Mouse (Mus musculus) layer of hippocampus, adult 9-11 months (tissue): ENCODE data around the gene Ttc39b.

Experiments used
- DNase-seq: peaks from one replicate; pipeline ENCODE4 v3.0.0; 2022

Ttc39b gene

GRCm38 (mm10) chr4:83323910-83324684 is at the start of gene Ttc39b:
TSS of gene Ttc39b (minus strand) at chr4:83324255.
- peak; percentile 97 for DNase-seq

DNA sequence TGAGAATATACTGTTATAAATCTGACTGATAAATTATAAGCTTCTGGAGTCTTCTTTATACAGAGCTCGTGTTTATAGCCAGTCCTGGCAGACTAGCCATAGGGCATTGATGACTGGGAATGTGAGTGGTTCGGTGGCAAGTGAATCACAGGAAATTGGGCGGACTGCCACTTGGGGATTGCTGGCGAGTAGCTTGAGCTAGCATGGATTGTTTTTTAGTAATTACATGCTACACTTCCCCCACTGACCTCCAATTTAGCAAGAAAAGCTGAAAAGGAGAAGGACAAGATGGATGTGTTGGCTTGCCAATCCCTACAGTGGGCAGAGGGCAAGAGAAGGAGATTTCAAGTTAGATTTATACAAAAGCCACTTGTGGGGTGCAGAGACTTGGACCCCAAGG is 49.3 kb upstream of the Ttc39b start:
- no peak for DNase-seq

DNA sequence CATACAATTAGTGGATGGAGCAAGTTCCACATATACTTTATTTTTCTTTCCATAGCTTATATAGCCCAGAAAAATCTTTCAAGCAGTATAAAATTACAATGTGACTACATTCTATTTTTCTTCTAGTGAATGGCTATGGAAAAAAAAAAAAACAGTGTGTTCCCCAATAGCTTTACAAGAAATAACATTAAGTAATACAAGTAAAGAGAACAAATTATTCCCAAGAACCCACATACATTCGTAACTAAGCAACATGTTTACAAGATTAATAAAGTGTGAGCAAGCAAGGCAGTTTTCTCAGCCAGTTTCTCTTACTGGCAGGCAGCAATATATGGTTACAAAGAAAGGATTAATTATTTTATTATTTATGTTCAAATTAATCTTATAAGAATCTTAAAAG is 33.7 kb upstream of the Ttc39b start:
- no peak for DNase-seq

DNA sequence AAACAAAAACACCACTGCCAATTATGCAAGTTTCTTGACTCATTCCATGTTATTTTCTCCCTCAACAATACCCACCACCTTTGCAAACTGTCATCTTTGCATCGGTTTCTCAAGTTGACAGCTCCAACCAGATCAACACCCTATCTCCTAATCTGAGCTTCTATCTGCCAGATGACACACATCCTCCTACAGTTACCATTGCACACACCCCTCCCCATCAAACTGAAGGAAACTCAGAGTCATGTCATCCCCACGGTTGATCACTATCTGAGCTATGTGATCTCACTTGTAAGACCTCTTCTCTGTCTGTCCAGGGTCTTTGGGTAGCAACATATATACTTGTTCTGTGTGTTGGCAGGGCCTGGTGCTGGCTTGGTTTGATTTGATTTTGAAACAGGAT is 30.7 kb upstream of the Ttc39b start:
- DNase-seq: no peak

GRCm38 (mm10) chr4:83353949-83354348 is 29.9 kb upstream of the Ttc39b start:
- DNase-seq: no peak

DNA sequence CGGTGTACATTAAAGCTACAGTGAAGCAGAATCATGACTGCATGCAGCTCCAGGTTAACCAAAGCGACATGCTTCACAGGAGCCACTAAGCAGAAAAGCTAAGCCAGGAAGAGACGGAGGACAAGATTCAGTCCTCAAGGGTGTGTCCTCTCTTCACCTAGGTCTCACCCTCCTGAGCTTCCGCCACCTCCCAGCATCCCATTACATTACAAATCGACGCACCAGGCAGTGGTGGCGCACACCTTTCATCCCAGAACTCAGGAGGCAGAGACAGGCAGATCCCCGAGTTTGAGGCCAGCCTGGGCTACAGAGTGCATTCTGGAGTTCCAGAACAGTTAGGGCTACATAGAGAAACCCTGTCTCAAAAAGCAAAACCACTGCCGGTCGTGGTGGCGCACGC is 29.2 kb upstream of the Ttc39b start:
- no peak for DNase-seq

DNA sequence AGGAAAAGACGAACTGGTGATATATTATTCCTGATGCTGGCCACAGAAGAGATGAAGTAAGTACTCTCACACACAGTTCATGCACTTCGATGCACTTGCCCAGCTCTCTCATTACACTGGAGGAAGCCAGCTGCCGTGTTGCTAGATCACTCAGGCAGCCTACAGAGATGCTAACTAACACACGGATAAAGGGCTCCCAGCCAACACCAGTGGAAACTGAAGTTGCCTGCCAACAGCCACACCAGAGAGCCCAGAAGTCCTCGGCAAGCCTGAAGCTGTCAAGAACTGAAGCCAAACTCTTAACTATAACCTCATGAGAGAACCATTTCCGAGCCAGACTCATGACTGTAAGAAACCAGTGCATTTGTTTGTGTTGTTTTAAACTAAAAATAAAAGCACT is 26.7 kb upstream of the Ttc39b start:
- peak; percentile 76 for DNase-seq

- no peak for DNase-seq
These were observed 24.9 kb upstream of the Ttc39b start for GRCm38 (mm10) chr4:83348970-83349369.

DNA sequence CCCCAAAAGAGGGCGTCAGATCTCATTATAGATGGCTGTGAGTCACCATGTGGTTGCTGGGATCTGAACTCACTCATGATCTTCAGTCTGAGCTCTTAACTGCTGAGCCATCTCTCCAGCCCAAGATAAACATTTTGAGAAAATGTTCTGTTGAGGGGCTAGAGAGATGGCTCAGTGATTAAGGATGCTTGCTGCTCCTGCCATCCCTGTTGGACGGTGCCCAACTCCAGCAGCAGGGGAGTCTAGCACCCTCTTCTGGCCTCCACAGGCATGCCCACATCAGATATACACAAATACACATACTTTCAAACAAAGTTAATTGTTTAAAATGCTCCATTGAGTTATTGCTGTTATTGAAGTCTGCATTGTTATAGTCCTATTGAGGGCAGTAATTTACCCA is 19.8 kb upstream of the Ttc39b start:
- DNase-seq: no peak

- DNase-seq: no peak
These were observed 19.2 kb upstream of the Ttc39b start for GRCm38 (mm10) chr4:83343146-83343823.

- DNase-seq: no peak
These were observed 18.4 kb upstream of the Ttc39b start for GRCm38 (mm10) chr4:83342268-83342970.

GRCm38 (mm10) chr4:83339393-83339792 is 15.3 kb upstream of the Ttc39b start:
- no peak for DNase-seq

- DNase-seq: no peak
These were observed 13.7 kb upstream of the Ttc39b start for GRCm38 (mm10) chr4:83337717-83338116.

- DNase-seq: no peak
These were observed 6.3 kb upstream of the Ttc39b start for GRCm38 (mm10) chr4:83330369-83330768.

DNA sequence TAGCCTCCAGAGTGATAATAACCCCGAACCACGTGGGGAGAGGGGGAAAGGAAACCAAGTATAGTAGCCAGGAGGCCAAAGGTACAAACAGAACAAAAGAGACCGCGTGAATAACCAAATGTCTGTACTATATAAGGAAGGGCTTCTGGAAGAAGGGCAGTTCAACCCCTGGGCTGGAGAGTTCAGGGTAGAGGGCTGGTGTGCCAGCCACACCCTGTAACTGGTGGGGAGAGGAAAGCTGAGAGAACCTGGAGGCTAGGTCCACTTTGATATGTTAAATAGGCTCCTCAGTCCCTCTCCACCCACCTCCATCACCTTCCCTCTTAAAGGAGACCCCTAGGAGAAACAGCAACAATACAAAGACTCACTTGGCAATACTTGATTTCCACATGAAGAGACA is 5.6 kb upstream of the Ttc39b start:
- no peak for DNase-seq

- DNase-seq: no peak
These were observed 4.2 kb upstream of the Ttc39b start for GRCm38 (mm10) chr4:83328026-83328945.

DNA sequence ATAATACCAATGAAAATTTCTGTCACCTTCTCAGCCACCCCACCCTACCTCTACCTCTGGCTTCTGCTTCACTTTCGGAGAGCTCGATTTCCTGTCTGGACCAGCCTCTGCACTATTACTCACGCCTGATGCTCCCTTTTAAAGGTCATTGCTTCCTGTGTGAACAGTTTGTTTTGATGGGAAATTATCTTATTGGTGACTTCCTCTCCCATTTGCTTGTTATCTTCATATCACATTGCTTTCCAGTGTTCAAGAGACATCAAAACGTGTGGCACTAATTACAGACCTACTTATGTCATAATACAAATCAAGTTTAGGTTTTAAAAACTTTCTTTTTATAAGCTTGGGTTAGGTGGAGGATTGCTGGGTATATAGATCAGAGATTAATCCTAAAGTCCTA is 3.5 kb upstream of the Ttc39b start:
- no peak for DNase-seq

- no peak for DNase-seq
These were observed 1.3 kb upstream of the Ttc39b start for GRCm38 (mm10) chr4:83325366-83325765.

GRCm38 (mm10) chr4:83323201-83323903 is 703 bp downstream of the Ttc39b start:
- peak; percentile 51 for DNase-seq

- no peak for DNase-seq
These were observed 4.3 kb downstream of the Ttc39b start for GRCm38 (mm10) chr4:83319736-83320135.

GRCm38 (mm10) chr4:83318758-83319157 is 5.3 kb downstream of the Ttc39b start:
- no peak for DNase-seq

- DNase-seq: no peak
These were observed 6.2 kb downstream of the Ttc39b start for GRCm38 (mm10) chr4:83317826-83318348.
